Mouse (Mus musculus) adrenal gland (tissue): ENCODE data around the gene Birc3.

Experiments
- intact Hi-C: fragments of 180-260 bp; cut with DNase I; formaldehyde crosslinking; loops from one replicate; pipeline ENCODE4 v1.15.1; 2025
- long read RNA-seq, 2 experiments: library from polyadenylated mRNA; unstranded; transcript quantifications; one replicate each; pipeline ENCODE4 v2.0.0; 2020; ENCODE audit warnings: borderline replicate concordance in 1 of 2; ENCODE audit not compliant: insufficient replicate concordance in 1 of 2

The Birc3 gene
- long read RNA-seq, experiment 1, partial matches to known transcripts: 1 of 7 reads
- long read RNA-seq, experiment 1, other reads (novel, unspliced or antisense): 6 of 7 reads
- long read RNA-seq, experiment 2, partial matches to known transcripts: 2 of 15 reads
- long read RNA-seq, experiment 2, other reads (novel, unspliced or antisense): 10 of 15 reads

GRCm38 (mm10) chr9:7872775-7873439, at the start of gene Birc3:
TSS of gene Birc3 (minus strand) at chr9:7873186.
- intact Hi-C loops: no loop called here

DNA sequence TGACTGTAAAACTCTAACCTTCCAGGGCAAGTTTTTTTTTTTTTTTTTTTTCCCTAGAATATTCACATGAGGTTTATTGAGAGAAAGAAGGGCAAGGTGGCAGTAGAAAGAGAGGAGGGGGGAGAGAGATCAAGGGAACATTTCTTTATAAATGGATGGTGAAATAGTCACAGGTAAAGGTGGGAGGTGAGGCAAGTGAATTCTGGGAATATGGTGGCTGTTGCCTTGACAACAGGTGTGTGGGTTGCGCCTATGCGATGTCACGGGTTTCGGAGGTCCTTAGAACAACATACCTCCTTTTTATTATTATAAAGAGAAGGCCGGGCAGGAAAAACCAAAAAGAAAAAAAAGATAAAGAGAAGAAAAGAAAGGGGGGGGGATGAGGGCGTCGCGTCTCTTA, 41.9 kb upstream of the Birc3 start:
- intact Hi-C loops: no loop called here

DNA sequence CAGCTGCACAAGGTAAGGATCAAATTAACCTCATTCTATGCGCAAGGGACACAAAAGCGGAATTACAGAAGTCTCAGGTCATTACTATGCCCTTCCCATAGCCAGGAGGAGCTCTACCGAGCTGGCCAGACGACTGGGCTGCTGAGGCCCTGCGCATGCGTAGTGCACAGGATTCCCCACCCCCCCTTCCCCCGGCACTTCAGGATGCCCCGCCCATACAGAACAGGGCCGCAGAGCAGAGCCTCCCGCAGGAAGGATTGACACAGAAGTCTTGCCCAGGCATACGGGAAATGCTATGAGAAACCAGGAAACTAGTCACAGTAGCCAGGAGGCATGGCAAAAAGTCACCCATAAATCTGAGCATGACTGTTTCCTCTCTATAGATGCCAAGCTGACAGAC, 41.5 kb upstream of the Birc3 start:
- intact Hi-C loops: no loop called here

GRCm38 (mm10) chr9:7913953-7914352, 41.0 kb upstream of the Birc3 start:
- intact Hi-C loops: no loop called here

GRCm38 (mm10) chr9:7907351-7907985, 34.5 kb upstream of the Birc3 start:
- intact Hi-C loops: no loop called here

DNA sequence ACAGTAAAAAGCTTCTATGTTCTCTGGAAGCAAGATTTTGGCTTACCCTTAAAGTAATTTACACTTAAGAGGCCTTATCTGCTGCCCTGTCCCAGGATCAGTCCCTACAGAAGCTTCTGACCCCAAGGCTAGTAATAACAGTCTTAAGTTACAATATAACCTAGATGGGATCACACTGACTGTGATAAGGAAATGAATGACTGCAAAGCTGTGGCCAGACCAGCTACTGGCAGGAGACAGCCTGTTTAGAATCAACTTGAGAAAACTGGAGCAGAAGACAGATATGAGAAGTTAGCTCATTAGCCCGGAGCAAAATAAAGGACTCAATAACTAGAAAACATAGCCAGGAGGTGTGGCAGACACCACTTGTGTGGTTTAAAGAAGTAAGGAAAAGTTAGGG, 33.6 kb upstream of the Birc3 start:
- intact Hi-C loops: no loop called here

- intact Hi-C loops: no loop called here
These were observed 30.8 kb upstream of the Birc3 start for GRCm38 (mm10) chr9:7903825-7904224.

DNA sequence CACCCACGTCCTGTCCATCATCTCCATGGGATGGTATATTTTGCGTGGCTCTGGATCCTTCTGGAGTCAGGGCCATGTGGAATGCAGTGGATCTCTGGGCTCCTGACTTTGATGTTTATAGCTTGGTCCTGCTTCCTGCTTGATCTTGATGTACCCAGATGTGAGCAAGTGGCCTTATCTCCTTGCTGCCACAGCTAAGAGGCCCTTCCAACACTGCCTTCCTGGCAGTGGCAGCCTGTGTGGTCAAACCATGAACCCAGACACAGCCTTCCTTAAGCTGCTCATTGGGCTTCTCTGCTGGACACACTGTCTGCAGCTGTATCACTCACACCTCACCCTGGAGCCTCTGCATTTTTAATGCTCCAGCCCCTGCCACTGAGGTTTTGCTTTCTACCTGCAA, 30.3 kb upstream of the Birc3 start:
- intact Hi-C loops: no loop called here

- intact Hi-C loops: no loop called here
These were observed 29.3 kb upstream of the Birc3 start for GRCm38 (mm10) chr9:7902311-7902710.

DNA sequence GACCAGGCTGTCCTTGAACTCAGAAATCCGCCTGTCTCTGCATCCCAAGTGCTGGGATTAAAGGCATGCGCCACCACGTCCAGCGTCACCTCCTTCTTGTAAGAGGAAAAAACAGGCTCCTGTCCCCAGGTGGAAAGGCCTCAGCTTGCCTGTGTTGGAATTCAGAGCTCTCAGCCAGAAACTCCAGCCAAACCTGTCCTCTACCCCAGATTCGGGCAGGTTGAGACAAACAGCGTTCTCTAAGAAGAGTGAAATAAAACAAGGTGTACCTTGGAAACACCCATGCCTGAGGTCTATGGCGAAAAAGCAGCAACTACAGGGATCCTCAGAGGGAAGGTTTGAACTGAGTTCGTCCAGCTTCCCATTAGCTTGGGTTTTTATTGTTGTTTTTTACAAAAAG, 28.0 kb upstream of the Birc3 start:
- intact Hi-C loops: no loop called here

- intact Hi-C loops: loop anchor here (1.0 to 10.0 kb wide), 4 partner anchors 35 to 295 kb away; partner anchors contain the start of gene Birc2
These were observed 24.5 kb upstream of the Birc3 start for GRCm38 (mm10) chr9:7897502-7897901.

GRCm38 (mm10) chr9:7891796-7892195, 18.8 kb upstream of the Birc3 start:
- intact Hi-C loops: loop anchor here (10.0 kb wide), 1 partner anchor 57 kb away; the partner anchor contains the start of gene Birc2

DNA sequence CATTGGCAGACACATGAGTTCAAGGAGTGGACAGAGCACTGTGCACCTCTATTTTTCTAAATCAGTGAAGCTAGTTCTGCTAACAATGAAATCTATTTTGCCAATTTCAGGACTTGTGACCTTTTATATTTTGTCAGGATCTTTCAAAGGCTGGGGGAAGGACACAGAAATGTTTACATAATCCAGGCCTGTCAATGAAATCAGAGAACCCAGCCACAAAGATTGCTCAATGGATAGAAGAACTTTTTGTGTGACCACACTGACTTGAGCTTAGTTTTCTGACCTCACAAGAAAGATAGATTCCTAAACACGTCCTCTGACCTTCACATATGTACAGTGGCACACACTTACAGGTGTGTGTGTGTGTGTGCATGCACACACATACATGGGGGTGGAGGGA, 18.2 kb upstream of the Birc3 start:
- intact Hi-C loops: loop anchor here (10.0 kb wide), 1 partner anchor 56 kb away; the partner anchor contains the start of gene Birc2

- intact Hi-C loops: no loop called here
These were observed 11.4 kb upstream of the Birc3 start for GRCm38 (mm10) chr9:7884346-7884745.

DNA sequence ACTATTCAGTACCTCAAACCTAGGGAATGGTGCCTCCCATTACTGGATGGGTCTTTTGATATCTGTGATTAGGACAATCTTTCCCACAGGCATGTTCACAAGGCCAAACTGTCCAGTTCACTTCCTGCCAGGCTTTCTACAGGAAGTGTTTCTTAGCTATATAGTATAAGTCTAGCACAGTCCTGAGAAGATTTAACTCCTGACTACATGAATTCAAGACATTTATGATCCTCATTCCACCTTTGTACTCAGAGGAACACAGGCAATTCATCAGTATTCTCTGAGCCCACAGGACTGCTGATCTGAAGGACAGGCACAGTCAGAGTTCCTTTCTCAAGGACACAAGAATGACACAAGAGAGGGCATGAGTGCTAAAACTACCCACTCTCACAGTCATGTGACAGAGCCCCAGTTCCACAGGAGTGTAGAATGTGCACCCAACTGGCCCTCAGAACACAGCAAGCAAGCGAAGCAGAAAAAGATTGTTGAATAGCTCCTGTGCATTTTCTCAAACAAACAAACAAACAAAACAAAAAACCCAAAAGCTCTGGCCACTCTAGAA, 9.4 kb upstream of the Birc3 start:
- intact Hi-C loops: no loop called here

GRCm38 (mm10) chr9:7873511-7874211, 675 bp upstream of the Birc3 start:
- intact Hi-C loops: no loop called here

- intact Hi-C loops: no loop called here
These were observed 777 bp downstream of the Birc3 start for GRCm38 (mm10) chr9:7872044-7872774.

- intact Hi-C loops: no loop called here
These were observed 1.5 kb downstream of the Birc3 start for GRCm38 (mm10) chr9:7871316-7872043.

GRCm38 (mm10) chr9:7870556-7871315, 2.2 kb downstream of the Birc3 start:
- intact Hi-C loops: no loop called here
